Mouse (Mus musculus): Measurements from ENCODE around the gene Fam207a. TPM values are rescaled to one million over a fixed set of nuclear protein-coding genes. Genes with fewer than 3 reads are reported as not detected.

Gene Fam207a
- polyA plus RNA-seq (2015; fragmentation: Nextera tagmentation; extraction: Ambion mirVana) = 13.1 and 15.7 TPM in 2 replicates

DNA sequence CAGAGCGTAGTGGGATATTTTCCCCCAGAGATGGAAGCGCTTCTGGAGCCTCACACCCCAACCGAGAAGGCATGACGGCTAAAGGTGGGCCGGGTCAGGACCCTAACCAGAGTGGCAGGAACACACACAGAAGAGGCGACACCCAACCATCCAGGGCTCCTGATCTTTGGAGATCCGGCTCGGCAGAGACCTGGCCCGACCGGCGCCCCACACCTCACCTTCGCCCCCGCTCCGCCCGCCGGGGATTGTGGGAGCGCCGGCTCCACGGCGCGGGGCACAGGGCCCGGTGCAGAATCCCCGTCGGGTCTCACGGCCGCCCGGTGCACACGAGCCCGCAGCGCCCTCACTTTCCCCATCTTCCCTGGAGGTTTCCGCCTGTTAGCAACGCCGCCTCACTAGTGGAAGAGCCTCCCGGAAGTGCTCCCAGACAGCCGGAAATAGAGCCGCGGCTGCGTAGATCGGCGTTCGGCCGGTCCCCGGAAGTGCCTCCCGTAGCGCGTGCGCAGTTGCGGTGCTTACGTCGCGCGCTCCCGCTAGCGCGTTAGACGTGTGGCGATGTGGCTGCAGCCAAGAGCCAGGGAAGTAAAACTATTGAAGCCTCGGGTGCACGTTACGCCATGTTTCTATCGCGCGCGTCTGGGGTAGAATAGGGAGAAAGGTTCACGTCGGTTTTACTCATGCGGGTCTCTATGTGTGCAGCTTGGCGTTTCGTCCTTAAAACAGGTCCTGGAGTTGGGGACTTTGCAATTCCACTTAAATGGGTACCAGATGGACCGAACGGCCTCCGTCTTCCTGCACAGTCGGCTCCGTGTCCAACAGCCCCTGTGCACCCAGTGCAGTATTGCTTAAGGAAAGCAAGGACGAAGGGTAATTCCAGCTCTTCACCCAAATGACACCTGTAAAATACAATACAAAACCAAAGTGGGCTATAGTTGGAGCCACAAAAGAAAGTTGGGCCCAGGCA is at the start of gene Fam207a:
Gene Fam207a (minus strand): TSS at position 401 of the 964 bp plus-strand sequence.

DNA sequence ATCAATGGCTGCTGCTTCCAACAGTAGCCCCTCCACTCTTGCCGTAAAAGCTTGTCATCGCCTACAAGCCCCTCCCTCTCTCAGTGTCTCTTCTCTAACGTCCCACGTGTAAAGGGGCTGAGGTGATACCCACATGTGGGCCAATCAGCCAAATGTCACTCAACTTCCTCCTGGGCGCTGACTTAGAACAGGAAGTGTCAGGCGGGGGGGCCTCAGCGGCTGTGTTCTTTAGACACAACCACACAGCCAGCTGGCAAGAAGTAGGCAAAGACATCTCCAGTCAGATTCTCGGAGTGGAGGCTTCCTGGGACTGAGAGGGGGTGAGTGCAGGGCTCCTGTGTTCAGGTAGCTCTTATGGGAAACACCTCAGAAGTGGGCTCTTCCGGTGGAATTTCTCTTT is 14.6 kb upstream of the Fam207a start, which contains the start of gene Itgb2:
Gene Itgb2 (plus strand): TSS at position 113 of the 400 bp plus-strand sequence.

Other genes starting within 250 kb of the Fam207a start
- gene Adarb1, start 97.5 kb downstream of the Fam207a start, polyA plus RNA-seq (2015; fragmentation: Nextera tagmentation; extraction: Ambion mirVana) = 2.7 and 2.8 TPM in 2 replicates
- 1.6 and 1.8 TPM in 2 replicates for gene Itgb2, start 14.5 kb upstream of the Fam207a start, polyA plus RNA-seq (2015; fragmentation: Nextera tagmentation; extraction: Ambion mirVana)
- 79.3 and 92.3 TPM in 2 replicates for gene Pttg1ip, start 65.9 kb upstream of the Fam207a start, polyA plus RNA-seq (2015; fragmentation: Nextera tagmentation; extraction: Ambion mirVana)
- gene Sumo3, start 90.3 kb upstream of the Fam207a start, polyA plus RNA-seq (2015; fragmentation: Nextera tagmentation; extraction: Ambion mirVana) = 133 and 146 TPM in 2 replicates
- gene Gm49325, start 90.4 kb upstream of the Fam207a start, polyA plus RNA-seq (2015; fragmentation: Nextera tagmentation; extraction: Ambion mirVana) = 5.2 and 11.3 TPM in 2 replicates
- gene Ube2g2, start 106.5 kb upstream of the Fam207a start, polyA plus RNA-seq (2015; fragmentation: Nextera tagmentation; extraction: Ambion mirVana) = 112 and 114 TPM in 2 replicates
- 0.07 TPM in 1 of 2 replicates, not detected in the other for gene Tspear, start 170.8 kb upstream of the Fam207a start, polyA plus RNA-seq (2015; fragmentation: Nextera tagmentation; extraction: Ambion mirVana)
- not detected in 2 replicates for gene Gm19402, start 175.0 kb upstream of the Fam207a start, polyA plus RNA-seq (2015; fragmentation: Nextera tagmentation; extraction: Ambion mirVana)
- not detected in 2 replicates for gene Gm9508, start 181.4 kb upstream of the Fam207a start, polyA plus RNA-seq (2015; fragmentation: Nextera tagmentation; extraction: Ambion mirVana)
- gene Gm10272, start 190.8 kb upstream of the Fam207a start, polyA plus RNA-seq (2015; fragmentation: Nextera tagmentation; extraction: Ambion mirVana) = not detected in 2 replicates
- not detected in 2 replicates for gene Gm10024, start 195.7 kb upstream of the Fam207a start, polyA plus RNA-seq (2015; fragmentation: Nextera tagmentation; extraction: Ambion mirVana)
- not detected in 2 replicates for gene Gm10142, start 200.0 kb upstream of the Fam207a start, polyA plus RNA-seq (2015; fragmentation: Nextera tagmentation; extraction: Ambion mirVana)
- not detected in 2 replicates for gene Krtap12-1, start 204.8 kb upstream of the Fam207a start, polyA plus RNA-seq (2015; fragmentation: Nextera tagmentation; extraction: Ambion mirVana)
- gene Gm10100, start 210.7 kb upstream of the Fam207a start, polyA plus RNA-seq (2015; fragmentation: Nextera tagmentation; extraction: Ambion mirVana) = not detected in 2 replicates
- gene Gm18596, start 226.9 kb upstream of the Fam207a start, polyA plus RNA-seq (2015; fragmentation: Nextera tagmentation; extraction: Ambion mirVana) = not detected in 2 replicates
- not detected in 2 replicates for gene Gm9736, start 235.6 kb upstream of the Fam207a start, polyA plus RNA-seq (2015; fragmentation: Nextera tagmentation; extraction: Ambion mirVana)
- not detected in 2 replicates for gene Gm3233, start 243.9 kb upstream of the Fam207a start, polyA plus RNA-seq (2015; fragmentation: Nextera tagmentation; extraction: Ambion mirVana)

Data from skeletal muscle tissue, postnatal 0 days (tissue).